Mouse (Mus musculus): Measurements from ENCODE around the gene Tnfsfm13.
"Not testable (repeated sequence)": the region's sequence is repeated elsewhere in the genome, so short reads cannot be mapped to it uniquely, and the experiment has no call there.

The Tnfsfm13 gene

DNA sequence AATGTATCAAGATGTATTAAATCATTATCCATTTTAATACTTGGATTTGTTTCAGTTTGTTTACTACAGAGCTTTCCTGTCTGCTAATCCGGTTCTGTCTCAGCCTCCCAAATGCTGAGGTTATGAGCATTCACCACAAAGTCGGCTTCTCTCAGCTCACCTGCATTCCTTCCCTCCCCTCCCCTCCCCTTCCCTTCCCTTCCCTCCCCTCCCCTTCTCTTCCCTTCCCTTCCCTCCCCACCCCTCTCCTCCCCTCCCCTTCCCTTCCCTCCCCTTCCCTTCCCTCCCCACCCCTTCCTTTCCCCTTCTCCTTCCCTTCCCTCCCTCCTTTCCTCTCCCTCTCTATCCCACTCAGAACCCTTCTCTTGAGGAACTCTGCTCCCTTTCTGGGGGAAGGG, 8.7 kb upstream of the Tnfsfm13 start:
- DNase-seq (ENCODE audit: low read depth): no peak

DNA sequence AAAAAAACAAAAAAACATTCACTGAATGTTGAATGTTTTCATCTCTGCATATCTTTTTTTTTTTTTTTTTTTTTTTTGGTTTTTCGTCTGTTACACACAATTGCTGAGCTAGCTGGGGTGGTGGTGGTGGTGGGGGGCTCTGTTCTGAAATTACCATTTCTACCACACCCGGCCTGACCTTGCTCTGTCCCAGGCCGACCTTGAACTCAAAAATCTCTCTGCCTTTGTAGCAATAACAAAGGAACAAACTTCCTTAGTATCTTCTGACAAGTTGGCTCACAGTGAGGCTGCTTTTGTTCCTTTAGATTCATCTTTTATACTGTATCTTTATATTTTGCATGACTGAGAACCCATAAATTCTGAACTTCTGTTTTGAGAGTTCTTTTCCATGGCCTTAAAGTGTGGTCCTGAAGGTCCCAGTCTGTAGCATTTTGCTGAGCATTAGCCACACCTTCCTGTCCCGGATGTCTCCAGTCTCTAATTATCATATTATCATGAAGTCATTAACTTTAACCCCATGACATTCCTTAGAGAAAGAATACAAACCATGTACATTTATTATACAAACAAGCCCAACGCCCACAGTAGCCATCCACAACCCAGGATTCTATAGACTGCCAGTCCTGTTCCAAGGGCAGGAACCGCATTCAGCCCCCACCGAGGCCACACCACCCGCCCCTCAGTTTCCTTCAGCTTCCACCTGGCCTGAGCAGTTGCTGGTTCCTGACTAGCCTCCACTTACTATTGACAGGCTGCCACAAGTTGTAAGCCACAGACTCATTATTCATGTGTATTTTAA, 8.1 kb upstream of the Tnfsfm13 start:
- DNase-seq (ENCODE audit: low read depth): no peak

DNA sequence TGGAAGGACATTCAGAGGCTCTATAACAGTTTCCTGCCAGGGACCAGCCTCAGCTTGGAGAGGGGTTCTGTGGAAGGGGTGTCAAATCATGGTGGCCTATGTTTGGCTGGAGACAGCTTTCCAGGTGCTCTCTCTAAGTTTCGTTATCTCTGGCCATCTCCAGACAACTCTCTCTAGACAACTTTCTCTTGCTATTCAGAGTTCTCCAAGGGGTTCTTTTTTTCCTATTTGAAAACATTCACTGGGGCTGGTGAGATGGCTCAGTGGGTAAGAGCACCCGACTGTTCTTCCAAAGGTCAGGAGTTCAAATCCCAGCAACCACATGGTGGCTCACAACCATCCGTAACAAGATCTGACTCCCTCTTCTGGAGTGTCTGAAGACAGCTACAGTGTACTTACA, 7.5 kb upstream of the Tnfsfm13 start:
- DNase-seq (ENCODE audit: low read depth): not testable (repeated sequence)

DNA sequence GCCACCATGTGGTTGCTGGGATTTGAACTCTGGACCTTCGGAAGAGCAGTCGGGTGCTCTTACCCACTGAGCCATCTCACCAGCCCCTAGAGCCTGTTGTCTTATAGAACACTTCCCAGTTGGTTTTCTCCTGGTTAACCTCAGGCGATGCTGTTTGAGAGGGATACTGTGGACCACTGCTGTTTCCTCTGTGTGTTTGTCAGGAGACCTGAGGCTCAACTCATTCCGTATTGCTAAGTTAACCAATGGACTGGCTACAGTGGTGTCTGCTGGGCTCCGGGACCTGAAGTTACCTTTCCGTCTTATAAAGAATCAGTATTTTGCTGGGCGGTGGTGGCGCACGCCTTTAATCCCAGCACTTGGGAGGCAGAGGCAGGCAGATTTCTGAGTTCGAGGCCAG, 7.0 kb upstream of the Tnfsfm13 start:
- DNase-seq (ENCODE audit: low read depth): not testable (repeated sequence)

DNA sequence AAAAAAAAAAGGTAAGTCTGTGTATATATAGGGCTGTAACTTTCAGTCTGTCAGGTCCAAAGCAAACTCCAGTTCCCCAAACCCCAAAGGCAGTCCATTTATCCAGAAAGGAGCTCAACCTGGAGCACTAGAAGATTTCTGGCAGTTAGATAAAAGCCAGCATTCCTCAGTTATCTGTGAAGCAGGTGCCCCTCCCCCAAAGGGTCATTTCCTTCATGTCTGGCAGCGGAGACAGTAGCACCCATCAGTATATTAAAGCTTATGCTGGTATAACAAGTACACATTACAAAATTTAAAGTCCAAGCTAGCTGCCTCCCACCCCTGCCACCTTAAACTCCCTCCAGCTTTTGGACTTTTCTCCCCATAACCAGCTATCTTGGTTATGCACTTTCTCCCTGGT, 3.7 kb upstream of the Tnfsfm13 start:
- no peak for DNase-seq (ENCODE audit: low read depth)

DNA sequence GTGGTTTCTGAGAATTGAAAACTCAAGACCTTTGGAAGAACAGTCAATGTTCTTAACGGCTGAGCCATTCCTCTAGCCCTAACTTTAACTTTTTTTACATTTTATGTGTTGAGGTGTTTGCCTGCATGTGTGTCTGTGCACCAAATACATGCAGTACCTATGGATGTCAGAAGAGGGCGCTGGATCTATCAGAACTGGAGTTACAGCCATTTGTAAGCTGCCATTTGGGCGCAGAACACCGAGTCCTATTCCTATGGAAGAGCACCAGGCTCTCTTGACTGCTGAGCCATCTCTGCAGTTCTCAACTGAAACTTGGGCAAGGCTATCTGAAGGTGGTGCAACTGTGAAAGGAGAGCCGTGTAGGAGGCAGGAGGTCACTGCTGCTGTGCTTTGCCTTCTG, 2.7 kb upstream of the Tnfsfm13 start:
- DNase-seq (ENCODE audit: low read depth): no peak

DNA sequence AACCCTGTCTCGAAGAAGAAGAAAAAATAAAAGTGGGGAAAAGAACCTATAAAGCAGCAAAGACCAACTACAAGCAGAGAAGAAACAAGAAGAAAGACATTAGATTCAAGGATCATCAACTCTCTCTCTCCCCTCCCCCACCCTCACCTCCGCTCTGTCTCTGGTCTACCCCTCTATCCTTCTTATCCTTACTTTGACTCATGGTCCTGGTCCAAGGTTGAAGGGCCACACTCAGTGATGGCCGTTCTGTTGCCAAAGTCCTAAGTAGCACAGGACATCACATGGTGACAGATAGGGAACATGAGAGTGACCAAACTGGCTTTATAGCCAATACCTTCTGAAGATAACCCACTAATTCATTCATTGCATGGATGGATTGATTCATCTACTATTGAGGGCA, 1.5 kb upstream of the Tnfsfm13 start:
- no peak for DNase-seq (ENCODE audit: low read depth)

DNA sequence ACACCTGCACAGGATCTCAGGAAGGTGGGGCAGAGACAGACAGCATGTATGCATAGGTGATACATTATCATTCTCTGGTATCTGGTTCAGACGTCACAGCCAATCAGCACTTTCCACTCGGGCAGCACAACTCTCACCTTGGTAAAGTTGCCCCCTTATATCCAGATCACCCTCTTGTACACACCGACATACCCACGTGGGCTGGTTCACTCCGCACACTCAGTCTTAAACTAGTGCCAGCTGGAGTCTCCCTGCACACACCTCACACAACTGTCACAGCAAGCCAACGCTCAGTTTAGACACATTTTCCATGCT, 895 bp downstream of the Tnfsfm13 start:
- no peak for DNase-seq (ENCODE audit: low read depth)

DNA sequence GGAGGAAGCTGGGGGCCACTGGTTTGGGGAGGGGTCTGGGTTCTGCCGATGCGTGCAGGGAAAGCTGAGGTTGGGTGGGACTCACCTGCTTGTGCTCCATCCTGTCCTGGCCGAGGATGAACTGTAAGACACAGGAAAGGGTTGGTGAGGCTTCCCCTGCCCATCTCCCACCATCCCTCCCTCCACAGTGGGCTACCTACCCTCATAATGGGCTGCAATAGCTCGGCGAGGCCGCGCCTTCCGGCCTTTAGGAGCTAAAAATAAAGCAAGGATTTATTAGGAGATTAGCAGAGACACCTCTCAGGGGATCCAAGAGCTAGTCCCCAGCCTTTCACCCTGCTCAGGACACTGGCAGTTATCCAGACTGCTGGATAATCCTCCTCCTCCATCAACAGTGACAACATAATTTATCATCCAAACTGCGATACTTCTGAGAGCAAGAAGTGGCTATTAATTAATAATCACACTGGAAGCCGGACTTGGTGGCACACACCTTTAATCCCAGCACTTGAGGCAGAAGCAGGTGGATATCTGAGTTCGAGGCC, 2.4 kb downstream of the Tnfsfm13 start:
- no peak for DNase-seq (ENCODE audit: low read depth)

DNA sequence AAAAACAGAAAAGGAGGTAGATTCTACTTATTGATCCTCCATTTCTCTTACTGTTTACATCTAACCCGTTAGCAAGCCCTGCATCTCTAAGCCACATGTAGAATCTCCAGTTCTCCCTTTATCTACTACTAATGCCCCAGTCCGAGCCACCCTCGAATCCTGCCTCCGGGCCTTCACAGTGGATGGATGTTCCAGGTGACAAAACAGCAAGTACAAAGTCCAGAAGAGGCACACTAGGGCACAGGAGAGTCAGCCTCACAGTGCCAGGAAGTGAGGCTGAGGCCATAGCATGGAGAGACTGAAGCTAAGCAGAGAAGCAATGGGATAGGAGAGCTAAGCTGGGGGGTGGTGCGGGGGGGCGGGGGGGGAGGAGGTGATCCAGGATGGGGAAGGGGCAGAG, 3.0 kb downstream of the Tnfsfm13 start:
- DNase-seq (ENCODE audit: low read depth): no peak

DNA sequence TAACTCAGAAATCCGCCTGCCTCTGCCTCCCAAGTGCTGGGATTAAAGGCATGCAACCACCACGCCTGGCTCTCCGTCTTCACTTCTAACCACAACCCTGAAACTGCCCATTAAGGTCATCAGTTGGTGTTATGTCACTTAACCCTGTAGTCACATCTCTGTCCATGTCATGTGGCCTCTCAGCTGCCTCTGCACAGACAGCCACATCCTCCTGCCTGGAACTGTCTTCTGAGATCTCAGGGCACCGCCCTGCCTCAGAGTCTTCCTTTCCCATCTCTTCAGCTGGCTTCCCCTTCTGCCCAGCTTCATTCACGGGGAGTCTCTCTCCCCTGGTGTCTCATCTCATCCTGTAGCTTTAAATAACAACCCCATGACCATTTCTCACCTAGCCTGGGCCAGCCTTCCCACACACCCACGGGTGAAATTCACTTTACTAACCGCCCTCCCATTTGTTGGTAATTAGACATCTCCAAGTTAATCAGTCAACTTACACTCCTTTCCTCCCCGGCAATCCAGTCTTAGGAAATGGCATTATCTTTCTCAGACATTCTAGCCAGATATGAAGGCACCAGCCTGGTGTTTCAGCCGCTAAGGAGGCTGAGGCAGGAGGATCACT, 3.6 kb downstream of the Tnfsfm13 start:
- no peak for DNase-seq (ENCODE audit: low read depth)

DNA sequence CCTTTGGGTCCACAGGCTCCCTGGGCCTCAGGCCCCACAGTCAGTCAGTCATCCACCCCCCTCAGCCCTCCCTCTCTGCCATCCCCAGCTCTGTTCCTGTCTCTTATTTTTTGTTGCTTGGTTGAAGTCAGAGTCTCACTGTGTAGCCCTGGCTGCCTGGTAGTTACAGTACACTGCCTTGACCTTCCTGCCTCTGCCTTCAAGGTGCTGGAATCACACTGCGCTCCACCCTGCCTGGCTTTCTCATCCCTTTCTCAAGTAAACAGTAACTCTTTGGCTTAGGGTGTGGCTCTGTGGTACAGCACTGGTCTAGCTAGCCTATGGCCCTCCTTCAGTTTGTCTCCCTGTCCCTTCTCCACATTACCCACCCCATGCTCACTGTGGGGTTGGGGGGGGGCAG, 6.0 kb downstream of the Tnfsfm13 start:
- DNase-seq (ENCODE audit: low read depth): no peak

DNA sequence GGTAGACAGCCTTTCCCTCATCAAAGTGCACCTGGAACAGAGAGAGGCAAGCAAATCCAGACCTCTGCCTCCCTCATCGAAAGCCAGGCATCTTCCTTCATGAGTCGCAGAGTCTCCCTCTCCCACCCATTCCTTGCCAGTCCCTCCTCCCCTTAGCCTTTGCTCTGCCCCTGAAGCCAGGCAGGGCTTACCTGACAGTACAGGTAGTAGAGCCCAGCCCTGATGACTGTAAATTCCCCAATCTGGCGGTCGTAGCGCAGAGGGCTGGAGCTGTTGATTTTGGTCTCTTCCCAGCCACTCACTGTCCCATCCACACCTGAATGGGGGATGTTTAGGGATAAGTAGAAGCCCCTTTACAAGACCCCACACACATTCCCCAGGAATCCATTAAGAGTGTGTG, 8.8 kb downstream of the Tnfsfm13 start:
- no peak for DNase-seq (ENCODE audit: low read depth)

DNA sequence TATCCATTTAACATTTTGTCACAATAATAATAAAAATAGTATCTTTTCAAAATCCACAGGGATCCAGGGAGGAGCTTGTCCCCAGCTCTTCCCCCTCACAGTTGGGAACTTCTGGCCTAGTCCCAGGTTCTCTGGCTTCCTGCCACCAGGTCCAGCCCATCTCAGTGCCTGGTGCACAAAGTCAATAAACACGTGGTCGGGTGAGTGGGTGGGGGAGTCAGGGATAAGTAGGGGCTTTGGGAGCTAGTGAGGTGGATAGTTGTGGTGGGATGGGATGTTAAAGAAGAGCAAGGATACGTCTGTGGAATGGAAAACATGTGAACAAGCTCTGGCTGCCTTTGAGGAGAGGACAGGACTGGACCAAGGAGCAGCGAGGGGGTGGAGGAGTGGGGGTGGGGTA, 9.5 kb downstream of the Tnfsfm13 start:
- no peak for DNase-seq (ENCODE audit: low read depth)

DNA sequence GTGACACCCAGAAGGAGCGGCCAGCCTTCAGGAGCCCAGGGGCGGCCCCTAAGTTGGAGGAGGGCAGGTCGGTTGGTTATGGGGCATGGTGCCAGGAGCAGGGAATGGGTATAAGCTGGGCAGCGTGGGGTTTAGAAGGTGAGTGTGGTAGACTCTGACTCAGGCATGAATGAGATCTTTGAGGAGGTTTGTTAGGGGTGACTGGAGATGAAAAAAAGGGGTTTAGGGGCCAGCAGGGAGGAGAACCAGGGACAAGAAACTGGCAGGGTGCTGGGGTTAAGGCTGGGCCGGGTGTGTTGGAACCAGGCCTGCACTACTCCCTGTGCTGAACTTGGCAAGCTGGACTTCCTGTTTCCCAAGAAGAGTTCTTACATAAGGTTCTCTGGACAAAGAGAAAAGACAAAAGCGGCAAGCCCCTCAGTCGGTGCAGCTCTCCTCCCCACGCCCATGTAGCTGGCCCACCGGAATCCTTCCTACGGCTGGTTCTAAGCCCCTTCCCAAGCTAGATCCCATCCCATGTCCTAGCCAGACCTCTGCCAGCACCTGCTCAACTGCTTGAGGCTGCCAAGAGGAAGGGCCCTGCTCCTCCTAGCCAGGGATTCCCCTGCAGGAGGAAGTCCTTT, 10.3 kb downstream of the Tnfsfm13 start, which contains the start of gene Tnfsf13:
Gene Tnfsf13, minus strand, starts transcription at position 259 of the 623 bp plus-strand sequence.
- no peak for DNase-seq (ENCODE audit: low read depth)

DNA sequence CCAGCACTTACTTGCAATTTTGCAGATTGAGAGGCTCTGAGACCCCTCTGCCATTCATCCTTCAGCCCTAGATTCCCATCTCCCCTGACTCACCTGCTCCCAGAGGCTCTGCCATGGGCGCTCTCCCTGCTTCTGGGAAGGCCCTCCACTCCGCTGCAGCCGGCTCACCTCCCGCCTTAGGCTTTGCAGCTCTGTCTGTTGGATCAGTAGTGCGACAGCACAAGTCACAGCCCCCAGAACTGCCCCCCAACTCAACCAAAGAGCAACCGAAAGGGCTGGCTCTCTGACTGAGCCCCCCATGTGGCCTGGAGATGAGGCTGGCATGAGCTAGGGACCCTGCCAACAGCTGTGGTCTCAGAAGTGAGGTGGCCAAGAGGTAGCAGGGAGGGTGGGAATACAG, 11.0 kb downstream of the Tnfsfm13 start:
- no peak for DNase-seq (ENCODE audit: low read depth)

DNA sequence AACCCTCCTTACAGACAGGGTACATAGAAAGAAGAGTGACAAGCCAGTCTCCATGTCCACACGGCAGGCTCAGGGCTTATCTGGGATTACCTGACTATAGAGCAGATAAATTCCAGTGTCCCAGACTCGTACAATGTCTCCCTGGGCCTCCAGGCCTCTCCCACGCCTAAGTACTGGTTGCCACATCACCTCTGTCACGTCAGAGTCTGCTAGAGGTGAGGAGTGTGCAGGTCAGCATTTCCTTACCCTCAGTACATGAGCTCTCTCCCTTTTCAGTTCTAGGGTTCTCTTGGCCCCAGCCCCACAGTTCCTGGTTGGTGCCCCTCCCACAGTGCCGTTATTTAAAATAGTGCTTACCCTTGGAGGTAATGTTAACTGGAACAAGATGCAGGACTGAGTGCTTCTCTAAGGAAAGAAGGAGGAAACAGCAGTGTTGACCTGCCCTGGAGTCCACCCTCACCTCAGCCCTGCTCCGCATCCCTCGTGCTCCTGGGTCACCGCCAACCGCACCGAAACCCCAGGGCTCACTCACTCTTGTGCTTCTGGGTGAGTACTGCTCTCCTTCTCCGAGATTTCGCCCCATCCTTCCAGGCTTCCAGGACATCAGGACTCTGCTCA, 11.7 kb downstream of the Tnfsfm13 start:
- no peak for DNase-seq (ENCODE audit: low read depth)

DNA sequence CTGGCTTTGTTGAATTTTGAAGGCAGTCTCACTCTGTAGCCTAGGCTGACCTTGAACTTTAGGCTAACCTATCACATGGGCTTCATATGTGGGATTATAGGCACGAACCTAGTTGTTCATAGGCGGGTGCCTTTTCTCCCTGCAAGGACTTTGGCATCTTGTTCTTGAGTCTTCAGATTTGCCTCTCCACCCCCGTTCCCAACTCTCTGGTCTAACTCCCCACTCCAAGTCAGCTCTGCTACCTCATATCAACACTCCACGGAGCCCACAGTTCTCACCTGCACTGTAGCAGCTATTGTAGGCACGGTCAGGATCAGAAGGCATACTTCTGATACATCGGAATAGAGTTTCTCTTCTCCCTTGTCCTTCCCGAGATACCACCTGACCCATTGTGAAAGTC, 12.3 kb downstream of the Tnfsfm13 start:
- DNase-seq (ENCODE audit: low read depth): no peak

DNA sequence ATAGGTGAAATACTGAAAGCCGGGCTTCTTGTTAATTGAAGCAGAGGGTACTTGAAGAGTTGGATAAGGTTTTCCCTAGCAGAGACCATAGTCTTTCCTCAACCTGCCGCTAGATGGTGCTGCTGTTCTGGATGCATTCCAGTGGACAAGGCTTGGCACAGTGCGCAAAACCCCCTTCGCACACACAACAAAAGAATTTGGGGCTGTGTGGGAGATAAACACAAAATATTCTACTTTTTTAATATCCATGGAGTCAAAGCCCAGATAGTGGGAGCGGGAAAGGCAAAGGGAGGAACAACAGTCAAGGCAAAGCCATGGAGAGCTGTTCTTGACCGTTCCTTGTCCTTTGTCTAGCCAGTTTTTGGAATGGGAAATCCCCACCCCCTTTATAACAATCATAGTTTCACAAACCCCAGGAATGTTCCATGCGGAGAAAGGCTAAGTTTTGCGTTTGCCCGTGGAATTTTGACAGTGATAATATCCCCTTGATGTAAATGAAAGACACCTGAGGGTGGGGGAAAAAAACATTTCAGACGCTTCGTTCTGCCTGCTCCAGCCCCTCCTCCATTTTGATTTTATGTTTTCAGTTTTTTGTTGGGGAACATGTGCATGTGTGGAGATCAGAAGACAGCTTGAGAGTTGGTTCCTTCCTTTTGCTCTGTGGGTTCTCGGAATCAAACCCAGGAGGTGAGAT, 12.9 kb downstream of the Tnfsfm13 start:
- peak; percentile 98 for DNase-seq (ENCODE audit: low read depth)

DNA sequence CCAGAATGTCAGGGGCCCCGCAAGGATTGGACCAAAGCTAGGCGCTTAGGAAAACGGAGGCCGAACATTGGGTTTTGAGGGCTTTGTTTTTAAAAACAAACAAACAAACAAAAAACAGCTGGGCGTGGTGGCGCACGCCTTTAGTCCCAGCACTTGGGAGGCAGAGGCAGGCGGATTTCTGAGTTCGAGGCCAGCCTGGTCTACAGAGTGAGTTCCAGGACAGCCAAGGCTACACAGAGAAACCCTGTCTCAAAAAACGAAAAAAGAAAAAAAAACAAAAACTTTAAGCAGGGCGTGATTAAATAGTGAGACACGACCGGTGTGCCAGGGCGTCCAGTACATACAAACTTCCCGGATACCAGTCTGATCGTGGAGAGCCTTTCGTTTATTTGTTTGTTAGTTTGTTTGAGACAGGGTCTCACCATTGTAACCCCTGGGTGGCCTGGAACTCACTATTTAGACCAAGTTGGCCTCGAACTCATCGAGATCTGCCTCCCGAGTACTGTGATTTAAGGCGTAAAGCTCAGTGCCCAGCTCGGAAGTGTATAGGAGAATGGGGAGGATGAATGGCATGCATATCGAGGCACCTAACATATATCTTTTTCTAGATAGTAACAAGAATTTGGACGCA, 13.6 kb downstream of the Tnfsfm13 start:
- no peak for DNase-seq (ENCODE audit: low read depth)

DNA sequence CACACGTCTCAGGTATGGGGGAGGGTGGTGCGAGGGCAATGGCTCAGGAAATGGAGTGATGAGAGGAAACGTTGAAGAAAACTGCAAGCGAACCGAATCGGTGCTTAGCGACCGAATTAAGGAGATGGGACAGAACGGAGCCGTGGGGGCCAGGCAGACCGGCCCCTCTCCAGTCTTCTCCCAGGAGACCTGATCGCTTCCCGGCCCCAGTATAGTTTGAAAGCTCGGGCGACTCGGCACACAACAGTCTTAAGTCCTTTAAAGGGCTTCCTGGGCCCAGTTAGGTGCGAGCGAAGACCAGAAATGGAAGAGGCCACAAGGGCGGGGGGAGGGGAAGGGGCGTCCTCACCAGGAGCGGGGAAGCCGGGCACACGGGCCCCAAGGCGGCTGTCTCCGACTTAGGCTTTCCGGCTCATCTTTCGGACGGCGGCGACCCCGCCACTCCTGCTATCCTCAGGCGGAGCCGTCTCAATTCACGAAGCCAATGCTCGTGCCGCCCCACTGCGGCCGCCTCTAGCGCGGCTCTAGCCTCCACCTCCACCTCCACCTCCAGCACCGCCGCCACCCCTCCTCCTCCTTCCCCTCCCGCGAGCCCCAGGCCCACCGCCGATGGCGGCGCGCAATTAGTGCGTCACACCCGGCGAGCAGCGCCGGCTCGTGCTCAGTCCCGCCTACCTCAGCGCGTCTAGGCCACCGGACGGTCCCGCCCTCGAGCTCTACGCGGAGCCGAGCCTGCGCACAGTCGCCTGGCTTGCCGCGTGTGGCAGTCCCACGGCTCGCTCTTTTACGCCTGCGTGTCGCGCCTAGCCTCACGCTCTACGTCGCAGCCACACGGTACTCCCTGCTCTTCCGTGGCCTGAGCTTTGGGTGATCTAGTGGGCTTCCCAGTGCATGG, 14.3 kb downstream of the Tnfsfm13 start, which contains the start of gene Senp3:
Gene Senp3, minus strand, starts transcription at position 771 of the 895 bp plus-strand sequence.
- DNase-seq (ENCODE audit: low read depth): peak; percentile 92

Data from c-Kit-positive CD71-negative TER-119-negative erythroid progenitor cells, embryonic 14.5 days (primary cell).